Mouse (Mus musculus) heart, adult 2 months (tissue): ENCODE results near the gene Kri1. TPM values are rescaled to one million over a fixed set of nuclear protein-coding genes. Genes with fewer than 3 reads are reported as not detected.

Source experiments
- DNase-seq, 2 experiments: peaks; one replicate each; pipeline ENCODE4 v3.0.0; 2021
- H3K27ac ChIP-seq: fragments of 200-600 bp; 2 replicates; pipeline ENCODE4 v1.8.1; 2022
- H3K27me3 ChIP-seq: fragments of 200-500 bp; 2 replicates; pipeline ENCODE4 v1.6.1; 2012; ENCODE audit warnings: mild to moderate bottlenecking, low read length, inconsistent platforms, mixed read lengths; ENCODE audit not compliant: control insufficient read depth, insufficient read depth
- H3K36me3 ChIP-seq: fragments of 200-500 bp; 2 replicates; pipeline ENCODE4 v1.6.1; 2012; ENCODE audit warnings: low read length, inconsistent platforms; ENCODE audit not compliant: control insufficient read depth, insufficient read depth
- H3K4me1 ChIP-seq: fragments of 200-500 bp; 2 replicates; pipeline ENCODE4 v1.6.1; 2011; ENCODE audit warnings: low read length; ENCODE audit not compliant: control insufficient read depth, insufficient read depth
- H3K4me3 ChIP-seq: fragments of 200-600 bp; 2 replicates; pipeline ENCODE4 v1.8.1; 2022
- H3K79me2 ChIP-seq: fragments of 200-500 bp; replicated peaks from 2 replicates; pipeline ENCODE4 v1.6.1; 2012; ENCODE audit warnings: mild to moderate bottlenecking, inconsistent platforms, low read length, moderate library complexity, mixed read lengths; ENCODE audit not compliant: control insufficient read depth, insufficient read depth
- H3K9ac ChIP-seq: fragments of 200-500 bp; 2 replicates; pipeline ENCODE4 v1.6.1; 2012; ENCODE audit warnings: low read depth, mild to moderate bottlenecking, control low read depth, inconsistent platforms, low read length, mixed read lengths
- CTCF ChIP-seq: fragments of 200-600 bp; IDR thresholded peaks from 2 replicates; pipeline ENCODE4 v1.8.1; 2022; ENCODE audit warnings: antibody characterized with exemption, mild to moderate bottlenecking, moderate library complexity
- EP300 ChIP-seq: fragments of 200-500 bp; IDR thresholded peaks from 2 replicates; pipeline ENCODE4 v1.6.1; 2011; ENCODE audit warnings: low read depth, low read length, control low read depth; ENCODE audit not compliant: insufficient read depth
- POLR2A ChIP-seq: fragments of 200-500 bp; IDR thresholded peaks from 2 replicates; pipeline ENCODE4 v1.6.1; 2011; ENCODE audit warnings: mild to moderate bottlenecking, low read depth, low read length, control low read depth; ENCODE audit not compliant: insufficient read depth
- WGBS: fragments of 180-500 bp; shearing (Covaris S2); methylation state at CpG from one replicate; pipeline ENCODE4 v1.1.7; 2018; 5-methylcytosine and 5-hydroxymethylcytosine counted together
- intact Hi-C: fragments of 180-260 bp; cut with DNase I; formaldehyde crosslinking; loops from one replicate; pipeline ENCODE4 v1.15.1; 2025
- polyA plus RNA-seq: library from polyadenylated mRNA; depleted of rRNA; stranded (reverse); fragments of >200 nt; gene quantifications from 2 replicates; pipeline ENCODE4 v1.2.3, GENCODE M21; 2012
- total RNA-seq, 2 experiments: library from RNA; stranded (reverse); gene quantifications; 2 replicates each; pipeline ENCODE4 v1.2.3; 2021

The Kri1 gene
- total and polyA plus RNA-seq, 3 experiments = 12.8 to 16.8 (median 16.3) TPM

GRCm38 (mm10) chr9:21268305-21268704, 19.5 kb downstream of the Kri1 start:
- intact Hi-C loops = no loop called here
- Histone ChIP-seq H3K27me3 (no peaks in the 10 kb centered on the region), H3K36me3 (no peaks in the 10 kb centered on the region; the same call in 1 of the 2 replicates), H3K79me2 (no peaks in the 10 kb centered on the region; the same call in 1 of the 2 replicates), H3K9ac (no peak overlapping the region), H3K4me3 (no peak overlapping the region), H3K27ac (no peak overlapping the region), H3K4me1 (peaks cover 3% of the 10 kb centered on the region; the same call in 1 of the 2 replicates)
- no peak for DNase-seq
- WGBS = 92% methylated on average over 16 of the region's 16 CpGs
- TF ChIP-seq CTCF (no peak), EP300 (no peak), POLR2A (no peak)

- intact Hi-C loops = loop anchor here (1.0 kb wide), 1 partner anchor 15 kb away; no protein-coding TSS in a partner anchor
- Histone ChIP-seq H3K79me2 (no peaks in the 10 kb centered on the region; the same call in 1 of the 2 replicates), H3K27ac (no peak overlapping the region), H3K27me3 (no peaks in the 10 kb centered on the region), H3K4me1 (peaks cover 3% of the 10 kb centered on the region; the same call in 1 of the 2 replicates), H3K4me3 (no peak overlapping the region), H3K9ac (no peak overlapping the region), H3K36me3 (no peaks in the 10 kb centered on the region; the same call in 1 of the 2 replicates)
- TF ChIP-seq EP300 (no peak), CTCF (peak; percentile 13; the same call in 1 of the 2 replicates), POLR2A (no peak)
- no peak for DNase-seq
- 67% methylated on average over 5 of the region's 5 CpGs for WGBS
Observed at GRCm38 (mm10) chr9:21266889-21267288, 20.9 kb downstream of the Kri1 start.

GRCm38 (mm10) chr9:21265611-21266010, 22.2 kb downstream of the Kri1 start:
- intact Hi-C loops = loop anchor here (1.0 to 2.0 kb wide), 2 partner anchors 22 to 27 kb away; partner anchors contain the start of genes Keap1 and Kri1
- Histone ChIP-seq H3K27me3 (no peaks in the 10 kb centered on the region), H3K79me2 (no peaks in the 10 kb centered on the region; the same call in 1 of the 2 replicates), H3K27ac (peak overlapping the region; percentile 82), H3K36me3 (no peaks in the 10 kb centered on the region; the same call in 1 of the 2 replicates), H3K4me3 (peak overlapping the region; percentile 62), H3K4me1 (peaks cover 4% of the 10 kb centered on the region; the same call in 1 of the 2 replicates), H3K9ac (peak overlapping the region; percentile 82)
- DNase-seq = no peak
- WGBS = 6% methylated on average over 11 of the region's 11 CpGs
- TF ChIP-seq EP300 (no peak), POLR2A (no peak), CTCF (no peak)

DNA sequence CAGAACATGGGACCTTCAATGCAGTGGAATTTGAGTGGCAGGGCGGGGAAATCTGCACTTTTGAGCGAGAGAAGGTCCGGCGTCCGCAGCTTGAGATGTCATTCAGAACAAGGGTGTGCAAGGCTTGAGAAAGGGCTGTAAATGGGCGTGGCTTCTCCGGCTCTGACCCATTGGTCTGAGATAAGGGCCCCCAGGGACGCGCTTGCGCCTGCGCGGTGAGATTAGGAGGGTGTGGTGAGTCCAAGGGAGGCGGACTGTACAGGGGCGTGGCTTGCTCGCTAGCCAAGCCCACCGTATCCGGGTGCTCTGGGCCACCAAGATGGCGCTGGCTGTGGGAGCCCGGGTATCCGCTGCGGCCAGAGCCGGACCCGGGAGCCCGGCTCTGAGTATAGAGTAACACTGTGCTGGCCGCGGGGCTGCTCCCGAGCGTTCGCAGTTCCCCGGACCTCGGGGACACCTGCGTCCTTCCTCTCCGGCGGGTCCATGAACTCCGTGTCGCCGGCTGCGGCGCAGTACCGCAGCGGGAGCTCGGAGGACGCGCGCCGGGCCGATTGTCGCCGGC, 22.7 kb downstream of the Kri1 start, which contains the start of gene Atg4d:
Gene Atg4d (plus strand): TSS at position 294 of the 562 bp plus-strand sequence.
- DNase-seq = peak; percentile 98 to 100
- intact Hi-C loops = loop anchor here (1.0 to 2.0 kb wide), 2 partner anchors 22 to 26 kb away; partner anchors contain the start of genes Keap1 and Kri1
- H3K36me3 ChIP-seq = no peaks in the 10 kb centered on the region; the same call in 1 of the 2 replicates
- H3K4me1 ChIP-seq = peaks cover 4% of the 10 kb centered on the region; the same call in 1 of the 2 replicates
- H3K9ac ChIP-seq = peak within 1 kb of the TSS; percentile 82
- H3K27me3 ChIP-seq = no peaks in the 10 kb centered on the region
- peak within 1 kb of the TSS; percentile 62 for H3K4me3 ChIP-seq
- under 1% methylated on average over 49 of the region's 49 CpGs for WGBS
- no peaks in the 10 kb centered on the region for H3K79me2 ChIP-seq
- TF ChIP-seq POLR2A (peak; percentile 94), CTCF (no peak), EP300 (peak; percentile 66; the same call in 1 of the 2 replicates)
- peak within 1 kb of the TSS; percentile 82 for H3K27ac ChIP-seq

- no peak for DNase-seq
- peaks cover 4% of the 10 kb centered on the region; the same call in 1 of the 2 replicates for H3K4me1 ChIP-seq
- no peaks in the 10 kb centered on the region; the same call in 1 of the 2 replicates for H3K36me3 ChIP-seq
- H3K79me2 ChIP-seq = no peaks in the 10 kb centered on the region
- intact Hi-C loops = loop anchor here (2.0 kb wide), 1 partner anchor 26 kb away; the partner anchor contains the start of gene Keap1
- no peaks in the 10 kb centered on the region for H3K27me3 ChIP-seq
- no peak for TF ChIP-seq EP300
- TF ChIP-seq POLR2A = no peak
- H3K27ac ChIP-seq = peak overlapping the region; percentile 82
- H3K4me3 ChIP-seq = peak overlapping the region; percentile 62
- H3K9ac ChIP-seq = peak overlapping the region; percentile 58
- 29% methylated on average over 17 of the region's 17 CpGs for WGBS
Observed at GRCm38 (mm10) chr9:21264272-21264999, 23.3 kb downstream of the Kri1 start.
